ENCODE assay signal across 8 mouse cellular contexts in the genomic region with DNA sequence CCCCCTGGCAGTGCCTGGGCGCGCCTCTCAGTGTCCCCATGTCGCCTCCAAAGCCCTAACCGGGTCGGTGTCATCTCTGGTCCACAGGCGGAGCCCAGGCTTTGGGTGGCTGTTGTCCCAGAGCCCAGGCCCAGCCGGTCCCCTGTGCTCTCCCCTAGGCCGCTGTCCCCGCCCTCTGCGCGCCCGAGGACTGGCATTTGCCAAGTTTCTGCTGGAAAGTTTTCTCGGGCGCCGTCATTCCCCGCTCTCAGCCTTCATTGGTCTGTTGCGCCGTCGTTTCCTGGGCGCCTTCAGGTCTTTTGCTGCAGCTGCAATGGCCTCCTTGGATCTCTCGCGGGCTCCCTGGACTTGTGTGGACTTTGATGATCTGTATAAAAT. TPM values are rescaled to one million over a fixed set of nuclear protein-coding genes. Genes with fewer than 3 reads are reported as not detected.
DNase-seq lines count a peak whose midpoint lies in the region; ATAC-seq and TF ChIP-seq lines count a peak whose summit lies in the region.

No protein-coding gene starts in this region.

- TF ChIP-seq POLR2A in cerebellum, adult 2 months (IDR thresholded peaks at IDR 0.05; ENCODE audit: borderline replicate concordance, insufficient read depth, low read length): no peak
- peak; percentile 69 for TF ChIP-seq POLR2A in lung, adult 2 months (IDR thresholded peaks at IDR 0.05; ENCODE audit: borderline replicate concordance, extremely low read depth, low read depth, low read length)

- H3K9me3 ChIP-seq in ES-E14 (ENCODE audit: control insufficient read depth, insufficient read depth, low read depth, low read length): no peaks in the 10 kb centered on the region

- peak overlapping the region; percentile 78 for H3K9ac ChIP-seq in ES-E14 (ENCODE audit: insufficient read depth, low read depth, low read length, poor library complexity, severe bottlenecking)

- ATAC-seq in frontal cortex, adult (ENCODE audit: low TSS enrichment): peak; percentile 93

- intact Hi-C loops in heart, postnatal 36 days (cut with DNase I): loop anchor here (5.0 kb wide), 1 partner anchor 39 kb away; no protein-coding TSS in a partner anchor

- WGBS in cerebellum, adult 2 months: 0% methylated on average over 22 of the region's 22 CpGs
- WGBS in lung, adult 2 months: 4% methylated on average over 22 of the region's 22 CpGs

- no peak for DNase-seq in ES-E14 (ENCODE audit: low read depth, low spot score)
- peak in 1 of 2 experiments; percentile 82 for DNase-seq in cerebellum, adult 2 months
- peak; percentile 86 to 90 for DNase-seq in heart, postnatal 36 days
- peak; percentile 64 to 66 for DNase-seq in layer of hippocampus, adult 2 months (ENCODE audit: low spot score in 2 of 2)
- DNase-seq in lung, adult 2 months: peak; percentile 90
- DNase-seq in ovary, postnatal 14 days (ENCODE audit: low spot score): peak; percentile 87
- DNase-seq in yolk sac, embryonic 10.5 days (ENCODE audit: low spot score): peak; percentile 77

- H3K27me3 ChIP-seq in cerebellum, adult 2 months (ENCODE audit: control insufficient read depth, insufficient read depth, low read length): no peaks in the 10 kb centered on the region

- no peak for TF ChIP-seq CTCF in cerebellum, adult 2 months (IDR thresholded peaks at IDR 0.05; ENCODE audit: borderline replicate concordance, insufficient read depth, low read depth, low read length)
- TF ChIP-seq CTCF in layer of hippocampus, adult 2 months (conservative IDR thresholded peaks at IDR 0.05): peak; percentile 38
- TF ChIP-seq CTCF in lung, adult 2 months (IDR thresholded peaks at IDR 0.05; ENCODE audit: insufficient read depth, low read length): no peak

- in situ Hi-C loops in ES-E14 (cut with MboI; ENCODE audit: low sequenced_read_pairs in 2 of 2, unreplicated experiment in 2 of 2): no loop called here

- peak overlapping the region; percentile 79 to 92 for H3K4me3 ChIP-seq in ES-E14 (ENCODE audit: insufficient read depth in 1 of 2, low read depth in 1 of 2, low read length in 2 of 2, poor library complexity in 1 of 2, severe bottlenecking in 1 of 2)
- H3K4me3 ChIP-seq in cerebellum, adult 2 months (replicated peaks; ENCODE audit: insufficient read depth, low read depth, low read length): peak overlapping the region; percentile 93
- H3K4me3 ChIP-seq in layer of hippocampus, adult 2 months: peak overlapping the region; percentile 81
- H3K4me3 ChIP-seq in lung, adult 2 months (replicated peaks; ENCODE audit: extremely low read depth, low read depth, low read length): peak overlapping the region; percentile 88

- H3K4me1 ChIP-seq in ES-E14 (ENCODE audit: control insufficient read depth in 2 of 2, insufficient read depth in 2 of 2, low read length in 2 of 2, poor library complexity in 1 of 2): peaks cover 3% of the 10 kb centered on the region in 2 experiments; a peak in 1 of 4 replicates
- peaks cover 3% of the 10 kb centered on the region; the same call in 1 of the 2 replicates for H3K4me1 ChIP-seq in cerebellum, adult 2 months (ENCODE audit: control insufficient read depth, insufficient read depth, low read length)
- peaks cover 5% of the 10 kb centered on the region; the same call in 1 of the 2 replicates for H3K4me1 ChIP-seq in lung, adult 2 months (ENCODE audit: control insufficient read depth, insufficient read depth, low read length)

- H3K36me3 ChIP-seq in ES-E14 (ENCODE audit: control insufficient read depth, insufficient read depth, low read length, poor library complexity, severe bottlenecking): no peaks in the 10 kb centered on the region

- H3K27ac ChIP-seq in ES-E14 (ENCODE audit: insufficient read depth, low read depth, low read length, poor library complexity, severe bottlenecking): no peak overlapping the region
- peak overlapping the region; percentile 68 for H3K27ac ChIP-seq in cerebellum, adult 2 months (ENCODE audit: insufficient read depth, low read length)
- peak overlapping the region; percentile 89 for H3K27ac ChIP-seq in layer of hippocampus, adult 2 months

TF ChIP-seq in ES-E14, 5 proteins besides CTCF, POLR2A, EP300 and RAD21:
- TF ChIP-seq ZNF384 (IDR thresholded peaks at IDR 0.05; ENCODE audit: low read depth, low read length) (no peak), HCFC1 (IDR thresholded peaks at IDR 0.05; ENCODE audit: borderline replicate concordance, insufficient read depth, low read length) (0 out of 2 replicates have a peak, but pooled peaks have one; percentile 7)

RNA-seq across cellular contexts. Expression of gene Parva, which starts 0.8 kb away (rescaled TPM):
- total RNA-seq in ES-E14 (2012; rRNA removed): 7.4 and 13.9 TPM in 2 replicates
- polyA plus RNA-seq in cerebellum, adult 2 months (2012; rRNA removed): 64.4 and 67.5 TPM in 2 replicates
- 10 to 100 TPM; 55.3 to 56.4 TPM for total RNA-seq in heart, postnatal 36 days (2021)
- total RNA-seq in layer of hippocampus, adult 2 months (2021): 10 to 100 TPM; 47.6 to 49.1 TPM
- polyA plus RNA-seq in lung, adult 2 months (2012; rRNA removed): 54.7 and 80.5 TPM in 2 replicates
